Mouse (Mus musculus) heart, postnatal 0 days (tissue): ENCODE data around the gene Sult1d1. TPM values are rescaled to one million over a fixed set of nuclear protein-coding genes. Genes with fewer than 3 reads are reported as not detected.

ENCODE experiments used
- ATAC-seq: fragments of 200-750 bp; cut with Nextera tagmentation; 2 replicates; pipeline ENCODE4 v1.8.0; 2017; ENCODE audit warnings: low read depth, moderate number of reproducible peaks, moderate library complexity; ENCODE audit not compliant: insufficient read depth
- DNase-seq: peaks from one replicate; pipeline ENCODE4 v3.0.0-alpha.2; 2016; ENCODE audit warnings: low spot score
- H3K27ac ChIP-seq: fragments of 300-500 bp; sonication (generic); 2 replicates; pipeline ENCODE4 v1.5.1; 2014; ENCODE audit warnings: low read depth, mild to moderate bottlenecking
- H3K27me3 ChIP-seq: fragments of 300-500 bp; sonication (generic); 2 replicates; pipeline ENCODE4 v1.6.1; 2014; ENCODE audit warnings: low read length, mixed read lengths; ENCODE audit not compliant: control insufficient read depth, insufficient read depth
- H3K36me3 ChIP-seq: fragments of 300-500 bp; sonication (generic); replicated peaks from 2 replicates; pipeline ENCODE4 v1.6.1; 2014; ENCODE audit warnings: low read length, mixed read lengths; ENCODE audit not compliant: control insufficient read depth, insufficient read depth
- H3K4me1 ChIP-seq: fragments of 300-500 bp; sonication (generic); 2 replicates; pipeline ENCODE4 v1.6.1; 2014; ENCODE audit warnings: antibody characterized with exemption; ENCODE audit not compliant: control insufficient read depth, insufficient read depth
- H3K4me2 ChIP-seq: fragments of 300-500 bp; sonication (generic); 2 replicates; pipeline ENCODE4 v1.6.1; 2014; ENCODE audit warnings: low read depth, mild to moderate bottlenecking, low read length, moderate library complexity
- H3K4me3 ChIP-seq: fragments of 300-500 bp; sonication (generic); 2 replicates; pipeline ENCODE4 v1.5.1; 2014; ENCODE audit warnings: low read depth, low read length
- H3K9ac ChIP-seq: fragments of 300-500 bp; sonication (generic); replicated peaks from 2 replicates; pipeline ENCODE4 v1.6.1; 2014; ENCODE audit warnings: low read depth, low read length, mixed read lengths
- H3K9me3 ChIP-seq: fragments of 300-500 bp; sonication (generic); replicated peaks from 2 replicates; pipeline ENCODE4 v1.6.1; 2016; ENCODE audit warnings: low read length; ENCODE audit not compliant: control insufficient read depth
- CTCF ChIP-seq: IDR thresholded peaks from 2 replicates; pipeline ENCODE4 v1.5.1; 2016; ENCODE audit warnings: antibody characterized with exemption, control low read depth, low read depth
- EP300 ChIP-seq: IDR thresholded peaks from 2 replicates; pipeline ENCODE4 v1.6.1; 2016; ENCODE audit warnings: antibody characterized with exemption, low read depth
- WGBS: fragments of 180-500 bp; shearing (Covaris S2); extraction: QIAGEN DNeasy Blood & Tissue Kit; methylation state at CpG from one replicate; pipeline ENCODE4 v1.1.7; 2014; 5-methylcytosine and 5-hydroxymethylcytosine counted together
- polyA plus RNA-seq: library from polyadenylated mRNA; unstranded; fragments of >200 nt; fragmentation: Nextera tagmentation; extraction: Ambion mirVana; gene quantifications from 2 replicates; pipeline ENCODE4 v1.2.1, GENCODE M21; 2015
- total RNA-seq: library from RNA; depleted of rRNA; stranded (reverse); fragments of >200 nt; gene quantifications from 2 replicates; pipeline ENCODE4 v1.2.3, GENCODE M21; 2014; ENCODE audit warnings: low replicate concordance; rRNA removed

Sult1d1 gene
- total RNA-seq (not detected in 2 replicates), polyA plus RNA-seq (not detected in 2 replicates)

GRCm38 (mm10) chr5:87568845-87569244 lies at the start of gene Sult1d1:
TSS of gene Sult1d1 (minus strand) at chr5:87569027.
- no peaks in the 10 kb centered on the region for H3K27me3 ChIP-seq
- H3K4me1 ChIP-seq, result no peaks in the 10 kb centered on the region
- H3K4me3 ChIP-seq, result no peak within 1 kb of the TSS
- no peak within 1 kb of the TSS for H3K4me2 ChIP-seq
- 69% methylated on average over 5 of the region's 5 CpGs for WGBS
- no peak within 1 kb of the TSS for H3K9ac ChIP-seq
- TF ChIP-seq EP300 (no peak), CTCF (no peak)
- no peaks in the 10 kb centered on the region for H3K36me3 ChIP-seq
- DNase-seq, result no peak
- no peak for ATAC-seq
- no peaks in the 10 kb centered on the region for H3K9me3 ChIP-seq
- H3K27ac ChIP-seq, result no peak within 1 kb of the TSS

GRCm38 (mm10) chr5:87615128-87615390 lies 46.2 kb upstream of the Sult1d1 start:
- Histone ChIP-seq H3K4me1 (no peaks in the 10 kb centered on the region), H3K27me3 (no peaks in the 10 kb centered on the region), H3K9ac (no peak overlapping the region), H3K4me3 (no peak overlapping the region), H3K27ac (no peak overlapping the region), H3K4me2 (no peak overlapping the region), H3K36me3 (no peaks in the 10 kb centered on the region), H3K9me3 (no peaks in the 10 kb centered on the region)
- 77% methylated on average over 2 of the region's 2 CpGs for WGBS
- ATAC-seq (no peak), DNase-seq (no peak)
- TF ChIP-seq CTCF, result no peak
- no peak for TF ChIP-seq EP300

GRCm38 (mm10) chr5:87614364-87615127 lies 45.7 kb upstream of the Sult1d1 start:
- ATAC-seq, result no peak
- no peak overlapping the region for H3K9ac ChIP-seq
- no peaks in the 10 kb centered on the region for H3K27me3 ChIP-seq
- no peak overlapping the region for H3K27ac ChIP-seq
- H3K4me3 ChIP-seq, result no peak overlapping the region
- H3K4me1 ChIP-seq, result no peaks in the 10 kb centered on the region
- no peak overlapping the region for H3K4me2 ChIP-seq
- H3K36me3 ChIP-seq, result no peaks in the 10 kb centered on the region
- DNase-seq, result no peak
- TF ChIP-seq EP300, result no peak
- no peak for TF ChIP-seq CTCF
- no peaks in the 10 kb centered on the region for H3K9me3 ChIP-seq

- ATAC-seq, result no peak
Observed at GRCm38 (mm10) chr5:87601018-87601417, 32.2 kb upstream of the Sult1d1 start.

GRCm38 (mm10) chr5:87597891-87598290 lies 29.1 kb upstream of the Sult1d1 start:
- Histone ChIP-seq H3K9me3 (no peaks in the 10 kb centered on the region), H3K27me3 (no peaks in the 10 kb centered on the region), H3K4me2 (no peak overlapping the region), H3K4me1 (no peaks in the 10 kb centered on the region), H3K4me3 (no peak overlapping the region), H3K27ac (no peak overlapping the region), H3K9ac (no peak overlapping the region), H3K36me3 (no peaks in the 10 kb centered on the region)
- TF ChIP-seq CTCF (no peak), EP300 (no peak)
- WGBS, result 48% methylated on average over 2 of the region's 2 CpGs
- no peak for ATAC-seq
- no peak for DNase-seq

More at GRCm38 (mm10) chr5:87601018-87601417, 32.2 kb upstream of the Sult1d1 start:
- Histone ChIP-seq H3K4me2 (no peak overlapping the region), H3K9me3 (no peaks in the 10 kb centered on the region), H3K27ac (no peak overlapping the region), H3K9ac (no peak overlapping the region), H3K27me3 (no peaks in the 10 kb centered on the region), H3K4me3 (no peak overlapping the region), H3K36me3 (no peaks in the 10 kb centered on the region), H3K4me1 (no peaks in the 10 kb centered on the region)
- no peak for TF ChIP-seq EP300
- TF ChIP-seq CTCF, result no peak
- no peak for DNase-seq
- WGBS, result 48% methylated on average over 3 of the region's 3 CpGs

- Histone ChIP-seq H3K9me3 (no peaks in the 10 kb centered on the region), H3K27me3 (no peaks in the 10 kb centered on the region), H3K4me3 (no peak within 1 kb of the TSS), H3K36me3 (no peaks in the 10 kb centered on the region), H3K4me1 (no peaks in the 10 kb centered on the region), H3K4me2 (no peak within 1 kb of the TSS), H3K9ac (no peak within 1 kb of the TSS), H3K27ac (no peak within 1 kb of the TSS)
- ATAC-seq (no peak), DNase-seq (no peak)
- 67% methylated on average over 5 of the region's 5 CpGs for WGBS
- TF ChIP-seq CTCF, result no peak
- TF ChIP-seq EP300, result no peak
Observed at GRCm38 (mm10) chr5:87591494-87591893, 22.7 kb upstream of the Sult1d1 start, which contains the start of gene Sult1e1. TSS of gene Sult1e1 (minus strand) at chr5:87591594.
